Mouse (Mus musculus): ENCODE data around the gene Oas1a. TPM values are rescaled to one million over a fixed set of nuclear protein-coding genes. Genes with fewer than 3 reads are reported as not detected.
A peak's percentile ranks its signal among the peaks of the same experiment; 100 is the strongest.

Oas1a gene
- polyA plus RNA-seq, 1 experiment: 21.1 TPM

- H3K27me3 ChIP-seq (ENCODE audit: control insufficient read depth, insufficient read depth, low read length): no peaks in the 10 kb centered on the region
- H3K36me3 ChIP-seq (ENCODE audit: control insufficient read depth, insufficient read depth, low read length): no peaks in the 10 kb centered on the region
- H3K4me1 ChIP-seq (replicated peaks; ENCODE audit: control insufficient read depth, insufficient read depth, low read length): no peaks in the 10 kb centered on the region
- TF ChIP-seq CTCF (IDR thresholded peaks at IDR 0.05; ENCODE audit: borderline replicate concordance, control insufficient read depth, extremely low read depth, insufficient read depth, low read length, poor library complexity) (no peak), POLR2A (IDR thresholded peaks at IDR 0.05; ENCODE audit: control insufficient read depth, extremely low read depth, insufficient read depth, low read length, poor library complexity) (no peak)
- WGBS: 84% methylated on average over 2 of the region's 2 CpGs
- no peak overlapping the region for H3K4me3 ChIP-seq (ENCODE audit: control insufficient read depth, insufficient read depth, low read length)
- no peak overlapping the region for H3K27ac ChIP-seq (ENCODE audit: control insufficient read depth, insufficient read depth, low read length)
- no peak for DNase-seq
Observed at GRCm38 (mm10) chr5:120859241-120859640, 48.1 kb downstream of the Oas1a start.

- Histone ChIP-seq H3K4me1 (replicated peaks; ENCODE audit: control insufficient read depth, insufficient read depth, low read length) (no peaks in the 10 kb centered on the region), H3K36me3 (ENCODE audit: control insufficient read depth, insufficient read depth, low read length) (no peaks in the 10 kb centered on the region), H3K4me3 (ENCODE audit: control insufficient read depth, insufficient read depth, low read length) (no peak overlapping the region), H3K27me3 (ENCODE audit: control insufficient read depth, insufficient read depth, low read length) (no peaks in the 10 kb centered on the region), H3K27ac (ENCODE audit: control insufficient read depth, insufficient read depth, low read length) (no peak overlapping the region)
- TF ChIP-seq POLR2A (IDR thresholded peaks at IDR 0.05; ENCODE audit: control insufficient read depth, extremely low read depth, insufficient read depth, low read length, poor library complexity) (no peak), CTCF (IDR thresholded peaks at IDR 0.05; ENCODE audit: borderline replicate concordance, control insufficient read depth, extremely low read depth, insufficient read depth, low read length, poor library complexity) (0 out of 2 replicates have a peak, but pooled peaks have one; percentile 51)
- WGBS: 63% methylated on average over 3 of the region's 3 CpGs
- DNase-seq: peak; percentile 47
Observed at GRCm38 (mm10) chr5:120849601-120850136, 57.7 kb downstream of the Oas1a start.

GRCm38 (mm10) chr5:120847067-120847466 lies 60.3 kb downstream of the Oas1a start, which contains the start of gene Oas1f:
Gene Oas1f, plus strand, starts transcription at chr5:120847367.
- DNase-seq: no peak
- Histone ChIP-seq H3K4me1 (replicated peaks; ENCODE audit: control insufficient read depth, insufficient read depth, low read length) (no peaks in the 10 kb centered on the region), H3K27ac (ENCODE audit: control insufficient read depth, insufficient read depth, low read length) (no peak within 1 kb of the TSS), H3K27me3 (ENCODE audit: control insufficient read depth, insufficient read depth, low read length) (no peaks in the 10 kb centered on the region), H3K4me3 (ENCODE audit: control insufficient read depth, insufficient read depth, low read length) (no peak within 1 kb of the TSS), H3K36me3 (ENCODE audit: control insufficient read depth, insufficient read depth, low read length) (no peaks in the 10 kb centered on the region)
- WGBS: 66% methylated on average over 4 of the region's 4 CpGs
- TF ChIP-seq POLR2A (IDR thresholded peaks at IDR 0.05; ENCODE audit: control insufficient read depth, extremely low read depth, insufficient read depth, low read length, poor library complexity): no peak
- no peak for TF ChIP-seq CTCF (IDR thresholded peaks at IDR 0.05; ENCODE audit: borderline replicate concordance, control insufficient read depth, extremely low read depth, insufficient read depth, low read length, poor library complexity)

Other genes starting within 250 kb of the Oas1a start
- gene Dtx1, start 195.6 kb downstream of the Oas1a start, polyA plus RNA-seq (2012; rRNA removed): 60.6 and 66.6 TPM in 2 replicates
- gene Oas2, start 157.7 kb downstream of the Oas1a start, polyA plus RNA-seq (2012; rRNA removed): 18.5 and 22.4 TPM in 2 replicates
- gene Oas3, start 129.9 kb downstream of the Oas1a start, polyA plus RNA-seq (2012; rRNA removed): 27.6 and 28.1 TPM in 2 replicates
- 0.52 and 0.74 TPM in 2 replicates for gene Oas1e, start 112.0 kb downstream of the Oas1a start, polyA plus RNA-seq (2012; rRNA removed)
- gene Oas1c, start 95.0 kb downstream of the Oas1a start, polyA plus RNA-seq (2012; rRNA removed): 6.3 and 7.7 TPM in 2 replicates
- gene Oas1f, start 60.2 kb downstream of the Oas1a start, polyA plus RNA-seq (2012; rRNA removed): 0.51 and 1.1 TPM in 2 replicates
- 0.28 and 0.73 TPM in 2 replicates for gene Oas1h, start 46.1 kb downstream of the Oas1a start, polyA plus RNA-seq (2012; rRNA removed)
- gene Oas1g, start 19.9 kb downstream of the Oas1a start, polyA plus RNA-seq (2012; rRNA removed): 9.0 and 10.2 TPM in 2 replicates
- gene Oas1d, start 7.0 kb upstream of the Oas1a start, polyA plus RNA-seq (2012; rRNA removed): 0.74 TPM in 2 replicates
- gene Rph3a, start 102.6 kb upstream of the Oas1a start, polyA plus RNA-seq (2012; rRNA removed): 0.23 and 0.26 TPM in 2 replicates